Mouse (Mus musculus) spleen, adult 2 months (tissue): ENCODE data around the gene Rundc3b.

Experiments used
- CTCF ChIP-seq: fragments of 200-500 bp; IDR thresholded peaks from 2 replicates; pipeline ENCODE4 v1.5.1; 2011; ENCODE audit warnings: mild to moderate bottlenecking, inconsistent platforms; ENCODE audit not compliant: insufficient read depth, insufficient read length, insufficient replicate concordance; ENCODE audit errors: extremely low read depth
- POLR2A ChIP-seq: fragments of 200-500 bp; IDR thresholded peaks from 2 replicates; pipeline ENCODE4 v1.6.1; 2011; ENCODE audit warnings: low read depth, low read length, inconsistent platforms

GRCm38 (mm10) chr5:8456561-8456960 lies 166.2 kb downstream of the Rundc3b start:
- TF ChIP-seq CTCF: no peak
- no peak for TF ChIP-seq POLR2A
